In genomic region chr19:7606801-7607689, GRCm38 (mm10) we compare ENCODE assay signal across 9 mouse cellular contexts. TPM values are rescaled to one million over a fixed set of nuclear protein-coding genes. Genes with fewer than 3 reads are reported as not detected.
DNase-seq lines count a peak whose midpoint lies in the region; ATAC-seq and TF ChIP-seq lines count a peak whose summit lies in the region.
"Had no signal": no experiment of that assay in that cellular context is flagged by ENCODE, and none has a peak within 500 bp of the region (broad histone marks: within the 10 kb centered on the region; RNA-seq: fewer than 3 reads in every experiment).

TSS of gene Lgals12 (minus strand) at chr19:7607193.

- TF ChIP-seq CTCF in heart, adult 2 months (IDR thresholded peaks at IDR 0.05), result no peak

- H3K4me1 ChIP-seq in heart, embryonic 11.5 days (ENCODE audit: control insufficient read depth, insufficient read depth, low read length), result peaks cover 15% of the 10 kb centered on the region
- peaks cover 6% of the 10 kb centered on the region for H3K4me1 ChIP-seq in heart, adult 2 months (ENCODE audit: control insufficient read depth, insufficient read depth, low read length)
- H3K4me1 ChIP-seq in hindbrain, embryonic 11.5 days (replicated peaks; ENCODE audit: control insufficient read depth, insufficient read depth, low read length), result 0 out of 2 replicates have a peak, but pooled peaks cover 2% of the 10 kb centered on the region
- H3K4me1 ChIP-seq in limb, embryonic 13.5 days, result peaks cover 36% of the 10 kb centered on the region

- intact Hi-C loops in heart, adult 2 months (cut with DNase I), result no loop called here

- H3K79me2 ChIP-seq in heart, adult 2 months (replicated peaks; ENCODE audit: control insufficient read depth, insufficient read depth, low read length), result no peaks in the 10 kb centered on the region
- H3K79me2 ChIP-seq in myocyte (ENCODE audit: control insufficient read depth, insufficient read depth), result no peaks in the 10 kb centered on the region

- H3K36me3 ChIP-seq in heart, embryonic 11.5 days (ENCODE audit: control insufficient read depth, insufficient read depth, low read length), result no peaks in the 10 kb centered on the region
- H3K36me3 ChIP-seq in heart, adult 2 months (ENCODE audit: control insufficient read depth, insufficient read depth, low read length), result no peaks in the 10 kb centered on the region
- H3K36me3 ChIP-seq in hindbrain, embryonic 11.5 days (ENCODE audit: control insufficient read depth, insufficient read depth, low read length), result no peaks in the 10 kb centered on the region
- no peaks in the 10 kb centered on the region for H3K36me3 ChIP-seq in limb, embryonic 13.5 days
- no peaks in the 10 kb centered on the region for H3K36me3 ChIP-seq in myocyte (ENCODE audit: control insufficient read depth, insufficient read depth)

- H3K27me3 ChIP-seq in heart, embryonic 11.5 days (ENCODE audit: control insufficient read depth, insufficient read depth, low read length), result peaks cover 12% of the 10 kb centered on the region
- no peaks in the 10 kb centered on the region; the same call in 1 of the 2 replicates for H3K27me3 ChIP-seq in heart, adult 2 months (ENCODE audit: control insufficient read depth, insufficient read depth, low read length)
- peaks cover 9% of the 10 kb centered on the region for H3K27me3 ChIP-seq in hindbrain, embryonic 11.5 days (ENCODE audit: control insufficient read depth, insufficient read depth, low read length)
- 0 out of 2 replicates have a peak, but pooled peaks cover 6% of the 10 kb centered on the region for H3K27me3 ChIP-seq in limb, embryonic 13.5 days
- H3K27me3 ChIP-seq in myocyte (ENCODE audit: control insufficient read depth, insufficient read depth, insufficient read length), result peaks cover 3% of the 10 kb centered on the region

- DNase-seq in heart, adult 2 months, result no peak
- peak; percentile 36 for DNase-seq in embryo, embryonic 11 days
- peak; percentile 31 for DNase-seq in hindbrain, embryonic 11.5 days (ENCODE audit: low spot score)
- no peak for DNase-seq in spleen, adult 12 weeks (ENCODE audit: low spot score)
- no peak for DNase-seq in thymus, postnatal 10 days (ENCODE audit: low spot score in 2 of 2)

- H3K9ac ChIP-seq in heart, embryonic 11.5 days (ENCODE audit: low read depth, low read length), result no peak within 1 kb of the TSS
- H3K9ac ChIP-seq in heart, adult 2 months (ENCODE audit: low read depth, low read length), result no peak within 1 kb of the TSS
- H3K9ac ChIP-seq in hindbrain, embryonic 11.5 days (ENCODE audit: low read depth, low read length), result no peak within 1 kb of the TSS
- peak within 1 kb of the TSS; percentile 40 for H3K9ac ChIP-seq in limb, embryonic 13.5 days

- ATAC-seq in heart, embryonic 11.5 days (replicated peaks; ENCODE audit: insufficient number of reproducible peaks, low FRiP score, low TSS enrichment), result no peak
- ATAC-seq in hindbrain, embryonic 11.5 days (ENCODE audit: low FRiP score), result peak; percentile 39; the same call in 1 of the 2 replicates
- ATAC-seq in limb, embryonic 13.5 days (ENCODE audit: low FRiP score, low read depth), result peak; percentile 16

- no peak within 1 kb of the TSS for H3K27ac ChIP-seq in heart, embryonic 11.5 days (ENCODE audit: low read depth, low read length)
- H3K27ac ChIP-seq in heart, adult 2 months, result no peak within 1 kb of the TSS
- H3K27ac ChIP-seq in hindbrain, embryonic 11.5 days (ENCODE audit: low read depth, low read length), result no peak within 1 kb of the TSS; the same call in 1 of the 2 replicates
- peak within 1 kb of the TSS; percentile 74 for H3K27ac ChIP-seq in limb, embryonic 13.5 days

- no peaks in the 10 kb centered on the region for H3K9me3 ChIP-seq in heart, embryonic 11.5 days (replicated peaks; ENCODE audit: control insufficient read depth, low read length)
- no peaks in the 10 kb centered on the region for H3K9me3 ChIP-seq in hindbrain, embryonic 11.5 days (ENCODE audit: control insufficient read depth, low read length)
- H3K9me3 ChIP-seq in limb, embryonic 13.5 days, result no peaks in the 10 kb centered on the region

- no peak for TF ChIP-seq EP300 in heart, adult 2 months (IDR thresholded peaks at IDR 0.05; ENCODE audit: insufficient read depth, low read depth, low read length)

- no peak within 1 kb of the TSS for H3ac ChIP-seq in myocyte (ENCODE audit: control insufficient read depth, insufficient read length)

- TF ChIP-seq POLR2A in heart, adult 2 months (IDR thresholded peaks at IDR 0.05; ENCODE audit: insufficient read depth, low read depth, low read length), result no peak
- no peak for TF ChIP-seq POLR2A in myocyte (IDR thresholded peaks at IDR 0.05; ENCODE audit: insufficient read length, low read depth)

- peak within 1 kb of the TSS; percentile 13 for H3K4me3 ChIP-seq in heart, embryonic 11.5 days (ENCODE audit: low read depth, low read length)
- H3K4me3 ChIP-seq in heart, adult 2 months, result no peak within 1 kb of the TSS
- H3K4me3 ChIP-seq in hindbrain, embryonic 11.5 days (ENCODE audit: low read depth, low read length), result peak within 1 kb of the TSS; percentile 17; the same call in 1 of the 2 replicates
- H3K4me3 ChIP-seq in limb, embryonic 13.5 days, result peak within 1 kb of the TSS; percentile 36
- H3K4me3 ChIP-seq in myocyte, result no peak within 1 kb of the TSS
- H3K4me3 ChIP-seq: erythroblast, embryonic 14.5 days had no signal

- H3K4me2 ChIP-seq in heart, embryonic 11.5 days, result peak within 1 kb of the TSS; percentile 57
- peak within 1 kb of the TSS; percentile 44 for H3K4me2 ChIP-seq in hindbrain, embryonic 11.5 days (replicated peaks; ENCODE audit: low read depth, low read length)
- H3K4me2 ChIP-seq in limb, embryonic 13.5 days (replicated peaks), result peak within 1 kb of the TSS; percentile 68
- peak within 1 kb of the TSS; percentile 61 for H3K4me2 ChIP-seq in myocyte (ENCODE audit: low read depth)

- WGBS in heart, embryonic 11.5 days (ENCODE audit: insufficient replicate concordance), result 6% methylated on average over 15 of the region's 15 CpGs
- 15% methylated on average over 15 of the region's 15 CpGs for WGBS in heart, adult 2 months
- 9% methylated on average over 15 of the region's 15 CpGs for WGBS in hindbrain, embryonic 11.5 days
- 6% methylated on average over 15 of the region's 15 CpGs for WGBS in limb, embryonic 13.5 days

TF ChIP-seq in myocyte, 11 proteins besides CTCF, POLR2A, EP300 and RAD21:
- TF ChIP-seq MAX (IDR thresholded peaks at IDR 0.05; ENCODE audit: low read depth) (no peak), MYOD1 (IDR thresholded peaks at IDR 0.05; ENCODE audit: control insufficient read depth in 1 of 3, insufficient read length in 2 of 3, low read depth in 2 of 3) (no peak), USF1 (IDR thresholded peaks at IDR 0.05; ENCODE audit: low read depth) (no peak), REST (IDR thresholded peaks at IDR 0.05; ENCODE audit: insufficient read depth, insufficient read length) (no peak), CEBPB (IDR thresholded peaks at IDR 0.05; ENCODE audit: insufficient read depth, poor library complexity, severe bottlenecking) (no peak), MYOG (IDR thresholded peaks at IDR 0.05; ENCODE audit: control insufficient read depth in 1 of 3, insufficient read depth in 1 of 3, insufficient read length in 2 of 3, low read depth in 2 of 3) (no peak), TCF3 (IDR thresholded peaks at IDR 0.05; ENCODE audit: insufficient read length, low read depth) (no peak), POLR2AphosphoS2 (IDR thresholded peaks at IDR 0.05; ENCODE audit: insufficient read length, low read depth) (no peak), E2F4 (IDR thresholded peaks at IDR 0.05; ENCODE audit: insufficient read depth) (no peak), SRF (IDR thresholded peaks at IDR 0.05; ENCODE audit: control insufficient read depth, insufficient read length, low read depth) (no peak), TCF12 (IDR thresholded peaks at IDR 0.05; ENCODE audit: insufficient read depth, poor library complexity, severe bottlenecking) (no peak)

RNA-seq across cellular contexts. Expression of gene Lgals12, which starts in this region (rescaled TPM):
- polyA plus RNA-seq in heart, embryonic 11.5 days (2014; fragmentation: Nextera tagmentation; extraction: Ambion mirVana), result not detected in 2 replicates
- total RNA-seq in heart, adult 2 months (2021), result 1 to 10 TPM in 1 of 2 experiments, under 1 TPM in 1; 0.34 to 1.2 TPM
- 1.3 and 4.0 TPM in 2 replicates for polyA plus RNA-seq in heart, adult 2 months (2012; rRNA removed)
- 0.10 and 0.26 TPM in 2 replicates for polyA plus RNA-seq in hindbrain, embryonic 11.5 days (2014; fragmentation: Nextera tagmentation; extraction: Ambion mirVana)
- polyA plus RNA-seq in limb, embryonic 13.5 days (2015; fragmentation: Nextera tagmentation; extraction: Ambion mirVana), result 0.36 TPM in 2 replicates
- 0.31 TPM for polyA plus RNA-seq in myocyte (2012; fragmentation: generic; extraction: Trizol)
- polyA plus RNA-seq: erythroblast, embryonic 14.5 days had no signal

Comparison
In these comparisons a context has a peak if more than half of its experiments do, and no peak if none do; other contexts are left out.
1. Peak in DNase-seq, ATAC-seq, H3K4me3 ChIP-seq and H3K4me2 ChIP-seq in hindbrain, embryonic 11.5 days; RNA of the gene not detected or under 1 TPM.
2. Peak in ATAC-seq, H3K4me3 ChIP-seq, H3K27ac ChIP-seq, H3K9ac ChIP-seq and H3K4me2 ChIP-seq in limb, embryonic 13.5 days; RNA of the gene not detected or under 1 TPM.